Mouse (Mus musculus): ENCODE results near the gene Sgms1.

GRCm38 (mm10) chr19:32396303-32396702, 6.8 kb upstream of the Sgms1 start:
- TF ChIP-seq POLR2A (IDR thresholded peaks at IDR 0.05; ENCODE audit: low read depth, low read length) (no peak), CTCF (IDR thresholded peaks at IDR 0.05; ENCODE audit: borderline replicate concordance, insufficient read depth, low read length) (no peak)

All from embryonic fibroblast, embryonic 13.5 days (primary cell).